Mouse (Mus musculus): ENCODE data around the gene Gabbr2. TPM values are rescaled to one million over a fixed set of nuclear protein-coding genes. Genes with fewer than 3 reads are reported as not detected.

The Gabbr2 gene
- polyA plus RNA-seq, 1 experiment from 2014 or later, result 0.12 TPM

DNA sequence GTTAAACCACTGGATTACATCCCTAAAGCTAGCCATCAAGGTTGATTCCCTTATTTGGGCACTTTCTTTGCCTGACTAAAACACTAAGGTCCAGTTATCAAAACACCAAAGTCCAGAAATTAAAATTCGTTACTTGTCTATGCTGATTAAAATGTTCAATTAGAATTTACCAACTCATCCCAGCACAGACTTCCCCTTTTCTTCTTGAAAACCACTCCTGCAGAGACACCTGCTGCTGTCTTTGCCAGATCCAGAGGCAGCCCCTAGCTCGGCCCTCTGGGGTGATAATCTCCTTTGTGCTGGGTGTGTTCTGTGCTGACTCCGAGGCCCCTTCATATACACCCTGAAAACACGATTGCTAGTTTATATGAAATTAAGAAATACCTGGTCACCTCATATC is 315.7 kb downstream of the Gabbr2 start:
- Histone ChIP-seq H3K9me3 (no peaks in the 10 kb centered on the region), H3K36me3 (no peaks in the 10 kb centered on the region), H3K4me3 (replicated peaks) (no peak overlapping the region), H3K4me2 (no peak overlapping the region), H3K27me3 (replicated peaks) (no peaks in the 10 kb centered on the region), H3K27ac (no peak overlapping the region), H3K4me1 (no peaks in the 10 kb centered on the region), H3K9ac (no peak overlapping the region)
- ATAC-seq (ENCODE audit: insufficient read depth, low FRiP score, low read depth), result no peak
- 53% methylated on average over 4 of the region's 4 CpGs for WGBS

DNA sequence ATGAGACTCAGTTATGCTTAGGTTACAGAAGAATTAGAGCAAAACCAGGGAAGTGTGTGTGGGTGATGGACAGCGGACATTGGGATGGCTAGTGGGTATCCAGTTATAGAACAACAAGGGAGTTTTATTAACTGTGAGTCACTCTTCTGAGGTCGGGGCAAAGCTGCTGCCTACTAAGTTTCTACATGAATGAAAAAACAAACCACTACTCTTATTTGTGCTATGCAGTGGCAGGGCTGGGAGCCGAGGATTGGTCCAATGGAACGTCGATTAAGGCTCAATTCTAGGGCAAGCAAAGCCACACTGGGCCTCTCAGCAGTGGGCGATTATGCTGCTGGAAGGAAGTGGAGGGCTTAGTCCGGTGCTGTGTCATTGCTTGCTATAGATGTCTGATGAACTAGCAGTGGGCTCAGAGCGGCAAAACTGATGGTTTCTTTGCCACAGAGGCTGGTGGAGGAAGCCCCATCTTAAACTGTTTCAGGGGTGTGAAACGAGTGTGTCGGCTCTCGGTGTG is 316.3 kb downstream of the Gabbr2 start:
- Histone ChIP-seq H3K4me3 (replicated peaks) (no peak overlapping the region), H3K4me2 (no peak overlapping the region), H3K36me3 (no peaks in the 10 kb centered on the region), H3K9ac (no peak overlapping the region), H3K27ac (no peak overlapping the region), H3K27me3 (replicated peaks) (no peaks in the 10 kb centered on the region), H3K9me3 (no peaks in the 10 kb centered on the region), H3K4me1 (no peaks in the 10 kb centered on the region)
- 75% methylated on average over 11 of the region's 11 CpGs for WGBS
- no peak for ATAC-seq (ENCODE audit: insufficient read depth, low FRiP score, low read depth)

DNA sequence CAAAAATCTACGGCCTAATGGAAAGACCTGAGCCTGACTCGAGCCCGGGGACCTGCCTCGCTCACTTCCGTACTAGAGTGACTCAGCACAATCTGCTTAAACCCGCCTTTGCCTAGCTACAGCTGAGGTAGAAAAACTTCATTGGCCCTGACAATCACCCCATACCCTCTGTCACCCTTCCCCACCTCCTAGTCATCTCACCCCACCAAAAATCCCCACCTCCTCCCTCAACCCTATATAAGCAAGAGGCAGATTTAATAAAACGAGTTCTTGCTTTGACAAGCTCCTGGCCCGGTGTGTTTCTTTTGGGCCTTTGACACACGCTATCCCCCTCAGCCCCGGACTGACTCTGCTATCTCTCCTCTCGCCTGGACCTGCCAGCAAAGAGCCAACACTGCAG is 323.1 kb downstream of the Gabbr2 start:
- no peak for ATAC-seq (ENCODE audit: insufficient read depth, low FRiP score, low read depth)
- H3K4me3 ChIP-seq (replicated peaks), result no peak overlapping the region
- H3K27ac ChIP-seq, result no peak overlapping the region
- H3K36me3 ChIP-seq, result no peaks in the 10 kb centered on the region
- H3K9ac ChIP-seq, result no peak overlapping the region
- peaks cover 11% of the 10 kb centered on the region; the same call in 1 of the 2 replicates for H3K4me1 ChIP-seq
- no peak overlapping the region for H3K4me2 ChIP-seq
- no peaks in the 10 kb centered on the region for H3K9me3 ChIP-seq
- H3K27me3 ChIP-seq (replicated peaks), result no peaks in the 10 kb centered on the region
- WGBS, result 70% methylated on average over 11 of the region's 11 CpGs

DNA sequence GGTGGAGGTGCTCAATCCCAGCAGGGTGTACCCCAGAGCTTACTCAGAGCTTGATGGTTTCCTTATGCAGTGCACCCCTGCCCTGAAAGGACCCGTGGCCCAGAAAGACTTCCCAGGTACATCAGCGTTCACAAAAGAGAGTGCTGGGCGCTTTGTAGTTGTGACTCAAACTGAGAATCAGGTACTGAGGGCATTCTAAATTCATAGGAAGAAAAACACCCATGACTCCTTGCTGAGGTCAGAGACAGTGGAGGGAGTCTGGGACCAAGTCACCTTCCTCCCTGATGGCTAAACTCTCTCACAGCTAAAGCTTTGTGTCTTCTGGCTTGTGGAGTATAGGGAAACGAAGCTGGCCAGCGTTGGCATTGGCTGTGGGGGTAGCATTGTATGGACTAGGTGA is 325.3 kb downstream of the Gabbr2 start:
- no peak overlapping the region for H3K9ac ChIP-seq
- no peaks in the 10 kb centered on the region for H3K9me3 ChIP-seq
- no peak for ATAC-seq (ENCODE audit: insufficient read depth, low FRiP score, low read depth)
- H3K36me3 ChIP-seq, result no peaks in the 10 kb centered on the region
- H3K27me3 ChIP-seq (replicated peaks), result no peaks in the 10 kb centered on the region
- H3K4me3 ChIP-seq (replicated peaks), result no peak overlapping the region
- H3K4me2 ChIP-seq, result no peak overlapping the region
- peaks cover 13% of the 10 kb centered on the region; the same call in 1 of the 2 replicates for H3K4me1 ChIP-seq
- WGBS, result 76% methylated on average over 5 of the region's 5 CpGs
- H3K27ac ChIP-seq, result no peak overlapping the region

DNA sequence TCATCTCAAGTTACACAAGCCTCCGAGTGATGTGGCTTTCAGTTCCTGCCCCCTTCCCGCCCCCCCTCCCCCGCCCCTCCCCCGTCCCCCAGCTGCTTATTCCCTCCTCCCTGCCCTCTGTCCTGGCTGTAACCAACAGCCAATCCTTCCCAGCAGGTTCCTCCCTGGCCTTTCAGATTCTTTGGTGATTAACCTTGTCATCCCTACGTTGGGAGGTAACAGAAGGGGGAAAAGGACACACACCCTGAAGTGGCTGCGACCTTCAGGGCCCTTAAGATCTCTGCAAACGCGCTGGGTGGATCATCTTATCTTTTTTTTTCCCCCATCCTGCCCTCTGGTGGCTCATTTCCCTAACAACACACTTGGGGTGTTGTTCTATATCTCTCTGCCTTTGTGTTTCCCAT is 326.3 kb downstream of the Gabbr2 start:
- Histone ChIP-seq H3K9me3 (no peaks in the 10 kb centered on the region), H3K4me1 (peaks cover 13% of the 10 kb centered on the region; the same call in 1 of the 2 replicates), H3K4me2 (peak overlapping the region; percentile 87; the same call in 1 of the 2 replicates), H3K9ac (no peak overlapping the region), H3K27ac (peak overlapping the region; percentile 21; the same call in 1 of the 2 replicates), H3K36me3 (no peaks in the 10 kb centered on the region), H3K27me3 (replicated peaks) (no peaks in the 10 kb centered on the region), H3K4me3 (replicated peaks) (no peak overlapping the region)
- 1% methylated on average over 8 of the region's 8 CpGs for WGBS
- no peak for ATAC-seq (ENCODE audit: insufficient read depth, low FRiP score, low read depth)

DNA sequence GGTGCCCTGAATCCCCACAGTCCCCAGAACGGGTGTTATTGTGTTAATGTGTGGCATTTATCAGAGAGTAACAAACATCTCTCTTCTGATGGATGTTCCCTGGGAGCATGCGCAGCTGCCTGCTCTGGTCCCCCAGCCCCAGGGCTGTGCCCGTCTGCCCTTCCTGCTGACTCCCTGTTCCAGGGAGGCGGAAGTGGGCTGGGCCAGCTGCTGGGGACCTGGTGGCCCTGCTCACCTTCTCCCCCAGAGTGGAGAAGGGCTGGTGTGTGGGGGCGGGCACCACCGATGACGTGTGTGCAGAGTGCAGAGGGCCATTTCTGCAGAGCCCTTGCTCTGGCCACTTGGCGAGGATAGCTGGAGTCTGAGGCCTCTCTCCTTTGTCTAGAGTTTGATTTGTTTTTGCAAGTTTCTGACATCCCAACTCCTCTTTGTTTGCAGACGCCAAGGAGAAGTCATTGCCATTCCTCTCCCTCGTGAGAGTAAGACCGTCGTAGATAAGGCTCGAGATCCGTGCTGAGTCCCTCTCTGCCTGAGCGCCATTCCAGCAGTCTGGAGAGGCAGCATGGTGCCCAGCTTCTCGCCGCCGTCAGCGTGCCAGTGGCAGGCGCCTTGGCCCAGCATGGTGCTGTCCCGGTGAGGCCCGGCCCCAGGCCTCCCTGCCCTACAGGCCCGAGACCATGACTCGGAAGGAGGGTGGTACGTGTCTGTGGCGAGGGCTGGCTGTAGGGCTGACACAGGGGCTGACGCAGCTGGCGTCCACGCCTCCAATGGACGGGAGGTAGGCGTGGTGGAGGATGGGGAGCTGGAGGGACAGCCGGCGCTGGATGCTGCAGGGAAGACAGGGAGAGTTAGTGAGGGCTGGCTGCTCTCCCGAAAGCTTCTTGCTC is 327.3 kb downstream of the Gabbr2 start:
- Histone ChIP-seq H3K4me3 (replicated peaks) (peak overlapping the region; percentile 45), H3K4me2 (peak overlapping the region; percentile 87), H3K9ac (peak overlapping the region; percentile 44), H3K4me1 (peaks cover 13% of the 10 kb centered on the region; the same call in 1 of the 2 replicates), H3K36me3 (no peaks in the 10 kb centered on the region), H3K27me3 (replicated peaks) (no peaks in the 10 kb centered on the region), H3K27ac (peak overlapping the region; percentile 80), H3K9me3 (no peaks in the 10 kb centered on the region)
- ATAC-seq (ENCODE audit: insufficient read depth, low FRiP score, low read depth), result peak; percentile 86
- WGBS, result 5% methylated on average over 34 of the region's 34 CpGs

DNA sequence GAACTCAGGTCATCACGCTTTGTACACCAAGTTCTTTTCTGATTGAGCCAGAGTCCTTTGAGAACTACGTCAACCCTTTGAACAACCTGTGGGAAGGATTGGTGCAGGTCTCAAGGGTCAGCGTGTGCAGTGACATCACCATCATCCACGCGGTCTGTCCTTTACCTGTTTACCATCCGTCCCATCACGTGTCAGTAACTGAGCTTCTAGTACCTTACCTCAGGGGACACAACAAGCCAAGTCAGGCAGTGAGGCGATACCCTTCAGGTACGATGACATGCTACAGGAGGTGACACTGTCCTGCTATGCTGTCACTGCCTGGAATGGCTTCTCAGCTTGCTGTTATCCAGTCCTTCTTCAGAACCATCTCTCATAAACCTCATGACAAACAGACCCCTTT is 330.2 kb downstream of the Gabbr2 start:
- ATAC-seq (ENCODE audit: insufficient read depth, low FRiP score, low read depth), result no peak
- no peak overlapping the region for H3K9ac ChIP-seq
- WGBS, result 73% methylated on average over 9 of the region's 9 CpGs
- H3K27me3 ChIP-seq (replicated peaks), result no peaks in the 10 kb centered on the region
- no peak overlapping the region for H3K4me3 ChIP-seq (replicated peaks)
- no peak overlapping the region for H3K4me2 ChIP-seq
- peaks cover 13% of the 10 kb centered on the region; the same call in 1 of the 2 replicates for H3K4me1 ChIP-seq
- H3K9me3 ChIP-seq, result no peaks in the 10 kb centered on the region
- H3K27ac ChIP-seq, result no peak overlapping the region
- no peaks in the 10 kb centered on the region for H3K36me3 ChIP-seq

DNA sequence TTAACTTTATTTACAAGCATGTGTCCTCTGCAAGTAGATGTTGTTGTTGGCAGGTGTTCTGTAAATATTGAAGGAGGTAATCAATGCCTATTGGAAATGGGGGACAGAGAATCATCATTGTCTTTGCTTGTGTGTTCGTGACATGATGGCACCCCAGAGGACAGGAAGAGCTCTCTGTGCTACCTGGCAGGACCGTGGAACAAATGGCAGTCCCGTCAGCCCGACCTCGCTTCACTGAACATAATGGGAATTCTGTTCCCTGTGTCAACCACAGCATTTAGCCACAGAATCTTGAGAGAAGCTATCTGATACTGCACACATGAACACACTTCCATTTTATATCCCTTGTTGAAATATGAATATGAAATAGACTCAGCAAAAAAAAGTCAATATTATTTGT is 332.7 kb downstream of the Gabbr2 start:
- H3K9me3 ChIP-seq, result no peaks in the 10 kb centered on the region
- ATAC-seq (ENCODE audit: insufficient read depth, low FRiP score, low read depth), result no peak
- H3K4me2 ChIP-seq, result no peak overlapping the region
- H3K4me1 ChIP-seq, result peaks cover 5% of the 10 kb centered on the region; the same call in 1 of the 2 replicates
- H3K27me3 ChIP-seq (replicated peaks), result no peaks in the 10 kb centered on the region
- H3K27ac ChIP-seq, result no peak overlapping the region
- no peak overlapping the region for H3K9ac ChIP-seq
- no peaks in the 10 kb centered on the region for H3K36me3 ChIP-seq
- no peak overlapping the region for H3K4me3 ChIP-seq (replicated peaks)
- WGBS, result 69% methylated on average over 5 of the region's 5 CpGs

DNA sequence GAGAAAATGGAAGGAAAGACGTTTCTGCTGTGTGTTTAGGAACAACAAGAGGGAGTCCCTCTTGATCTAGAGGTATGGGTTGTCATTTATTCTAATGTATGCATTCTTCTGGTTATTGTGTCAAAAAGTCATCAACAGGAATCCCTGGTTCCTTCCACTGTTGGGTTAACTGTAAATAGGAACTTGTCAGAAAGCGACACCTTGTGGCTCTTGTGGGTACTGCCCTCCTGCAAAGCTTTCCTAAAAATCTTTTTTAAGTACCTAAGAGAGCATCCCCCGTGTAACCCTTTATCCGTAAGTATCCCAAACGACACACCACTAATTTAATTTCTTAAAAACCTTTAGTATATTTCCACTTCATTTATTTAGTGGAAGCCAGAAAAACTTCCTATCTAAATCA is 334.6 kb downstream of the Gabbr2 start:
- Histone ChIP-seq H3K4me3 (replicated peaks) (no peak overlapping the region), H3K27me3 (replicated peaks) (no peaks in the 10 kb centered on the region), H3K4me1 (no peaks in the 10 kb centered on the region), H3K9me3 (no peaks in the 10 kb centered on the region), H3K9ac (no peak overlapping the region), H3K36me3 (no peaks in the 10 kb centered on the region), H3K4me2 (no peak overlapping the region), H3K27ac (no peak overlapping the region)
- WGBS, result 10% methylated on average over 5 of the region's 5 CpGs
- no peak for ATAC-seq (ENCODE audit: insufficient read depth, low FRiP score, low read depth)

DNA sequence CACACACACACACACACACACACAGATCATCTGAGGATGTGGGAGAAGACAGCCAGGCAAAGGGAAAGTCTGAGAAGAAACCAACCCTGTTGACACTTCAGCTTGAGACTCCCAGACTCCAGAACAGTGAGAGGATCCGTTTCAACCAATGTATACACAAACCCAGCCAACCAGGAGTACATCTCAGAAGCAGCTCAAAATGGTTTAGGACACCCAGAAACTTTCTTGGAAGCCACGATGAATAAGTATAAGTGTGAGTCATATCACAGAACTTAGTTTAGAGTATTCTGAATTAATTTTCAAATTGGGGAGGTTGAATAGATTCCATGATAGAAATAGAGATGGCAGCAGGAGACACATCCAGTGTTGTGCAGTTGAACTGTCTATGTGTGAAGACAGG is 335.7 kb downstream of the Gabbr2 start:
- no peak for ATAC-seq (ENCODE audit: insufficient read depth, low FRiP score, low read depth)
- Histone ChIP-seq H3K9me3 (no peaks in the 10 kb centered on the region), H3K4me1 (no peaks in the 10 kb centered on the region), H3K4me2 (no peak overlapping the region), H3K9ac (no peak overlapping the region), H3K36me3 (no peaks in the 10 kb centered on the region), H3K27ac (no peak overlapping the region), H3K4me3 (replicated peaks) (no peak overlapping the region), H3K27me3 (replicated peaks) (no peaks in the 10 kb centered on the region; the same call in 1 of the 2 replicates)
- 58% methylated on average over 2 of the region's 2 CpGs for WGBS

DNA sequence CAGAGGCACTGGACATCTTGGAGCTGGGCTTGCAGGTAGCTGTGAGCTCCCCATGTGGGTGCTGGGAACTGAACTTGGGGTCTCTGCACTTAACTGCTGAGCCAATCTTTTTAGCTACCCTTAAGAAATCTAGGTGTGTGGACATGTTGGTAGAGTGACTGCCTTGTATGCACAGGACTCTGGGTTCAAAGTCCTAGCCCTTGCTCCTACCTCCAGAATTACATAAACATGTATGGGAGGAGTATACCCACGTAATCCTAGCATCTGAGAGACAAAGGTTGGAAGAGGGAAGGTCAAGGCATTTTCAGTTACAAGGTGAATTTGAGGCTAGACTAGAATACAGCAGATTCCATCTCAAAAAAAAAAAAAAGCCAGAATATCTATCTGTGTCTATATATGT is 336.4 kb downstream of the Gabbr2 start:
- WGBS, result 58% methylated on average over 1 of the region's 1 CpGs

DNA sequence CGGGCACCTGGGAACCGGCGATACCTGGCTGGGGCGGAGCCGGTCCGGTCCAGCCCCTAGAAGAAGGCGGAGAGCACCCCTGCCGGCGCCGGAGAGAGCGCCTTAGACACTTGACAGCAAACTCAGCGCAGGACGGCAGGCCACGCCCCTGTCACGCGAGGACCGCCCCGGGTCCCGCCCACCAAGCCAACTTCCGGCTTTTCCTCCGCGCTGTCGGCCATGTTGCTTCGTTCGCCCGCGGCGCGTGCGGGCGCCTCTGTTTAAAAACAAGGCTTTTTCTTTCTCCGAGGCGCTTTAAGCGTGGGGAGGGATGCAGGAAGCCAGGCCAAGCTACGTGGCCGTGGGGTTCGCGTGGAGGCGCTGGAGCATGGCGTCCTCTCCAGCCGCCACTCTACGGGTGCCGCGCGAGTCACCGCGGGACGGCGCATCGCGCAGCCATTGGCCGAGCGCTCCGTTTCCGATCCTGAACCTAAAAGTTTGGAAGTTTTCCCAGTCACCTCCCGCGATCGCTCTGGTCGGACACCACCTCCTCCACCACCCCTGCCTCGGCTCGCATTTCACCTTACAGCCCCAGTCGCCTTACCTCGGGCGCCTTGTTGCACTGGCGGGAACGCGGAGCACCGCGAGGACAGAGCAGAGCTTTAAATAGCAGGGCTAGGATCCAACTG is 341.5 kb downstream of the Gabbr2 start, which contains the start of gene Tbc1d2:
Gene Tbc1d2 (minus strand): TSS at position 124 of the 668 bp plus-strand sequence.
- Histone ChIP-seq H3K36me3 (no peaks in the 10 kb centered on the region), H3K27me3 (replicated peaks) (peaks cover 3% of the 10 kb centered on the region), H3K9me3 (no peaks in the 10 kb centered on the region), H3K4me1 (peaks cover 7% of the 10 kb centered on the region; the same call in 1 of the 2 replicates), H3K27ac (peak within 1 kb of the TSS; percentile 84), H3K4me2 (peak within 1 kb of the TSS; percentile 93), H3K4me3 (replicated peaks) (peak within 1 kb of the TSS; percentile 71), H3K9ac (peak within 1 kb of the TSS; percentile 53; the same call in 1 of the 2 replicates)
- ATAC-seq (ENCODE audit: insufficient read depth, low FRiP score, low read depth), result peak; percentile 97
- WGBS, result under 1% methylated on average over 68 of the region's 69 CpGs

More for the DNA sequence above, 336.4 kb downstream of the Gabbr2 start:
- no peak overlapping the region for H3K4me3 ChIP-seq (replicated peaks)
- no peaks in the 10 kb centered on the region; the same call in 1 of the 2 replicates for H3K27me3 ChIP-seq (replicated peaks)
- H3K27ac ChIP-seq, result no peak overlapping the region
- ATAC-seq (ENCODE audit: insufficient read depth, low FRiP score, low read depth), result no peak
- no peak overlapping the region for H3K9ac ChIP-seq
- no peaks in the 10 kb centered on the region for H3K4me1 ChIP-seq
- H3K4me2 ChIP-seq, result no peak overlapping the region
- no peaks in the 10 kb centered on the region for H3K36me3 ChIP-seq
- H3K9me3 ChIP-seq, result no peaks in the 10 kb centered on the region
